In genomic region chr10:90432479-90432878, GRCm38 (mm10) we compare ENCODE assay signal across 11 mouse cellular contexts.
DNase-seq lines count a peak whose midpoint lies in the region; ATAC-seq and TF ChIP-seq lines count a peak whose summit lies in the region.
"Had no signal": no experiment of that assay in that cellular context is flagged by ENCODE, and none has a peak within 500 bp of the region (broad histone marks: within the 10 kb centered on the region; RNA-seq: fewer than 3 reads in every experiment).

No protein-coding gene starts in this region.

- H3K27ac ChIP-seq in kidney, embryonic 14.5 days (ENCODE audit: low read depth, low read length) = no peak overlapping the region
- H3K27ac ChIP-seq in hindbrain, embryonic 16.5 days (ENCODE audit: low read depth, low read length) = peak overlapping the region; percentile 2; the same call in 1 of the 2 replicates
- H3K27ac ChIP-seq in cerebellum, adult 2 months (ENCODE audit: insufficient read depth, low read length) = no peak overlapping the region

- ATAC-seq in kidney, embryonic 14.5 days (ENCODE audit: low FRiP score, low TSS enrichment) = peak; percentile 48; the same call in 1 of the 2 replicates
- ATAC-seq in hindbrain, embryonic 16.5 days = no peak

- 20% methylated on average over 12 of the region's 12 CpGs for WGBS in kidney, embryonic 14.5 days
- WGBS in hindbrain, embryonic 16.5 days = 47% methylated on average over 12 of the region's 12 CpGs
- WGBS in cerebellum, adult 2 months = 64% methylated on average over 12 of the region's 12 CpGs

- no peak for DNase-seq in kidney, postnatal 14 days
- DNase-seq in embryo, embryonic 11 days = peak; percentile 12
- peak; percentile 19 for DNase-seq in mesoderm, embryonic 11.5 days (ENCODE audit: low read depth, low spot score)
- no peak for DNase-seq in cerebellum, adult 2 months
- no peak for DNase-seq in cerebellum, adult 18-20 months
- DNase-seq in thymus, postnatal 14 days = no peak
- DNase-seq: lung, adult 2 months; thymus, postnatal 4 days had no signal

- no peaks in the 10 kb centered on the region for H3K27me3 ChIP-seq in kidney, embryonic 14.5 days (ENCODE audit: control insufficient read depth, insufficient read depth, low read length)
- no peaks in the 10 kb centered on the region for H3K27me3 ChIP-seq in hindbrain, embryonic 16.5 days (replicated peaks; ENCODE audit: control insufficient read depth, insufficient read depth, low read length)
- H3K27me3 ChIP-seq in cerebellum, adult 2 months (ENCODE audit: control insufficient read depth, insufficient read depth, low read length) = no peaks in the 10 kb centered on the region

- H3K4me2 ChIP-seq in kidney, embryonic 14.5 days (replicated peaks; ENCODE audit: low read depth, low read length) = peak overlapping the region; percentile 31
- peak overlapping the region; percentile 23 for H3K4me2 ChIP-seq in hindbrain, embryonic 16.5 days (ENCODE audit: low read length)
- H3K4me2 ChIP-seq: heart, embryonic 11.5 days had no signal

- no peaks in the 10 kb centered on the region for H3K9me3 ChIP-seq in kidney, embryonic 14.5 days (ENCODE audit: control insufficient read depth, low read length)
- H3K9me3 ChIP-seq in hindbrain, embryonic 16.5 days (ENCODE audit: control insufficient read depth, low read length) = no peaks in the 10 kb centered on the region

- no peaks in the 10 kb centered on the region; the same call in 1 of the 2 replicates for H3K4me1 ChIP-seq in kidney, embryonic 14.5 days (ENCODE audit: control insufficient read depth, insufficient read depth, low read length)
- H3K4me1 ChIP-seq in hindbrain, embryonic 16.5 days (ENCODE audit: control insufficient read depth, insufficient read depth, low read depth, low read length) = peaks cover 4% of the 10 kb centered on the region
- H3K4me1 ChIP-seq in cerebellum, adult 2 months (ENCODE audit: control insufficient read depth, insufficient read depth, low read length) = peaks cover 12% of the 10 kb centered on the region; the same call in 1 of the 2 replicates

- no peaks in the 10 kb centered on the region for H3K36me3 ChIP-seq in kidney, embryonic 14.5 days (ENCODE audit: control insufficient read depth, insufficient read depth, low read length)
- H3K36me3 ChIP-seq in hindbrain, embryonic 16.5 days (ENCODE audit: control insufficient read depth, insufficient read depth, low read length) = peaks cover 2% of the 10 kb centered on the region; the same call in 1 of the 2 replicates

- no peak for TF ChIP-seq CTCF in cerebellum, adult 2 months (IDR thresholded peaks at IDR 0.05; ENCODE audit: borderline replicate concordance, insufficient read depth, low read depth, low read length)

- no peak overlapping the region for H3K9ac ChIP-seq in kidney, embryonic 14.5 days (ENCODE audit: low read depth, low read length)
- no peak overlapping the region for H3K9ac ChIP-seq in hindbrain, embryonic 16.5 days (ENCODE audit: low read depth, low read length)

- no peak overlapping the region for H3K4me3 ChIP-seq in kidney, embryonic 14.5 days (ENCODE audit: low read length)
- no peak overlapping the region for H3K4me3 ChIP-seq in hindbrain, embryonic 16.5 days (ENCODE audit: low read length)
- no peak overlapping the region for H3K4me3 ChIP-seq in cerebellum, adult 2 months (replicated peaks; ENCODE audit: insufficient read depth, low read depth, low read length)

- TF ChIP-seq POLR2A in cerebellum, adult 2 months (IDR thresholded peaks at IDR 0.05; ENCODE audit: borderline replicate concordance, insufficient read depth, low read length) = no peak

Comparison
In these comparisons a context has a peak if more than half of its experiments do, and no peak if none do; other contexts are left out.
1. DNase-seq: peak in embryo, embryonic 11 days (single experiment) and mesoderm, embryonic 11.5 days (single experiment); none in kidney, postnatal 14 days (single experiment), cerebellum, adult 2 months (0 of 2), cerebellum, adult 18-20 months (0 of 2) and thymus, postnatal 14 days (single experiment).